Mouse (Mus musculus) embryo, embryonic 11 days (tissue): ENCODE measurements around the gene Unc45b.
A peak's percentile ranks its signal among the peaks of the same experiment; 100 is the strongest.
"Not testable (repeated sequence)": the region's sequence is repeated elsewhere in the genome, so short reads cannot be mapped to it uniquely, and the experiment has no call there.

ENCODE experiments used
- DNase-seq: peaks from one replicate; pipeline ENCODE4 v3.0.0-alpha.2; 2015

Unc45b gene

DNA sequence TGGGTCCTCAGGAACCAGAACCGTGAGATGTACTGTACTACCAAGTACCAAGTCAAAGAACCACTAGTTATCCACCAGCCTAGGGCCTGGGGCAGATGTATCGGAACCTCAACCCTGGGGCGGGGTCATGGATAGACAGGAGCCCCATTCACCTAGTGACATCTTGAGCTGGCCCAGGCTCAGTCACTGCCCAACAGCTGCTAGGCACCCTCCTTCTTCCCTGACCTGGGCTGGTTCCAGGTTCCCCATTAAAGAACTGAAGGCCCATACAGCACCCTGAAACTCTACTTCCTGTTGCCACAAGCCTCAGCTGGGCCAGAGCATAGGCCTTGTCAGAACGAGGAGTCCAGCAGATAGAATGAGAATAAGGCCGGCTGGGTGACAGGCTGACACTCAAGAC is 10.6 kb upstream of the Unc45b start:
- no peak for DNase-seq

GRCm38 (mm10) chr11:82901606-82902310 is 8.6 kb upstream of the Unc45b start:
- DNase-seq: no peak

- DNase-seq: no peak
Measured at GRCm38 (mm10) chr11:82904952-82905351, 5.4 kb upstream of the Unc45b start.

- DNase-seq: no peak
Measured at GRCm38 (mm10) chr11:82905816-82906215, 4.5 kb upstream of the Unc45b start.

GRCm38 (mm10) chr11:82907651-82908607 is 2.4 kb upstream of the Unc45b start, which contains the start of gene Nle1:
Nle1 (minus strand) TSS chr11:82908411.
- peak; percentile 94 for DNase-seq

- no peak for DNase-seq
Measured at GRCm38 (mm10) chr11:82908608-82908989, 1.8 kb upstream of the Unc45b start.

GRCm38 (mm10) chr11:82910679-82911389 is 484 bp downstream of the Unc45b start:
- DNase-seq: no peak

GRCm38 (mm10) chr11:82914711-82915352 is 4.5 kb downstream of the Unc45b start:
- peak; percentile 86 for DNase-seq

- DNase-seq: no peak
Measured at GRCm38 (mm10) chr11:82920768-82921167, 10.4 kb downstream of the Unc45b start.

GRCm38 (mm10) chr11:82921691-82922090 is 11.3 kb downstream of the Unc45b start:
- no peak for DNase-seq

DNA sequence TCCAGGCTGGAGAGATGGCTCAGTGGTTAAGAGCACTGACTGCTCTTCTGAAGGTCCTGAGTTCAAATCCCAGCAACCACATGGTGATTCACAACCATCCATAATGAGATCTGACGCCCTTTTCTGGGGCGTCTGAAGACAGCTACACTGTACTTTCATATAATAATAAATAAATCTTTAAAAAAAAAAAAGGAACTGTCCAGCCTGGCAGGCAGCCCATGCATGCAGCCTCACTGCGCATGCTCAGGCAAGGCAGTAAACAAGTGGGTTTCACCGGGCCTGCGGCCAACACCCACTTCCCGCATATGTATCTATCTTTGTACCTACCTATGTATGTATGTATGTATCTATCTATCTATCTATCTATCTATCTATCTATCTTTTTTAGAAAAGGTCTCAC is 13.6 kb downstream of the Unc45b start:
- DNase-seq: not testable (repeated sequence)

GRCm38 (mm10) chr11:82928897-82929632 is 18.7 kb downstream of the Unc45b start:
- no peak for DNase-seq

- DNase-seq: no peak
Measured at GRCm38 (mm10) chr11:82929633-82929950, 19.2 kb downstream of the Unc45b start.

DNA sequence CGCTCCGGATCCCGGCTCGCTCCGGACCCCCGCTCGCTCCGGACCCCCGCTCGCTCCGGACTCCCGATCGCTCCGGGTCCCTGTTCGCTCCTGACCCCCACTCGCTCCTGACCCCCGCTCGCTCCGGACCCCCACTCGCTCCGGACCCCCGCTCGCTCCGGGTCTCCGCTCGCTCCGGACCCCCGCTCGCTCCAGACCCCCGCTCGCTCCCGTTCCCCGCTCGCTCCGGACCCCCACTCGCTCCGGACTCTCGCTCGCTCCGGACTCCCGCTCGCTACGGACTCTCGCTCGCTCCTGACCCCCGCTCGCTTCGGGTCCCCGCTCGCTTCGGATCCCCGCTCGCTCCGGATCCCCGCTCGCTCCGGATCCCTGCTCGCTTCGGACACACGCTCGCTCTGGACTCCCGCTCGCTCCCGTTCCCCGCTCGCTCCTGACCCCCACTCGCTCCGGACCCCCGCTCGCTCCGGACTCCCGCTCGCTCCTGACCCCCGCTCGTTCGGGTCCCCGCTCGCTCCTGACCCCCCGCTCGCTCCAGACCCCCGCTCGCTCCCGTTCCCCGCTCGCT is 20.1 kb downstream of the Unc45b start:
- DNase-seq: not testable (repeated sequence)

DNA sequence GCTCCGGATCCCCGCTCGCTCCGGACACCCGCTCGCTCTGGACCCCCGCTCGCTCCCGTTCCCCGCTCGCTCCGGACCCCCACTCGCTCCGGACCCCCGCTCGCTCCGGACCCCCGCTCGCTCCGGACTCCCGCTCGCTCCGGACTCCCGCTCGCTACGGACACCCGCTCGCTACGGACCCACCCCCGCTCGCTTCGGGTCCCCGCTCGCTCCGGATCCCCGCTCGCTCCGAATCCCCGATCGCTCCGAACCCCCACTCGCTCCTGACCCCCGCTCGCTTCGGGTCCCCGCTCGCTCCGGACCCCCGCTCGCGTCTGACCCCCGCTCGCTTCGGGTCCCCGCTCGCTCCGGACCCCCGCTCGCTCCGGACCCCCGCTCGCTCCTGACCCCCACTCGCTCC is 20.8 kb downstream of the Unc45b start:
- not testable (repeated sequence) for DNase-seq

DNA sequence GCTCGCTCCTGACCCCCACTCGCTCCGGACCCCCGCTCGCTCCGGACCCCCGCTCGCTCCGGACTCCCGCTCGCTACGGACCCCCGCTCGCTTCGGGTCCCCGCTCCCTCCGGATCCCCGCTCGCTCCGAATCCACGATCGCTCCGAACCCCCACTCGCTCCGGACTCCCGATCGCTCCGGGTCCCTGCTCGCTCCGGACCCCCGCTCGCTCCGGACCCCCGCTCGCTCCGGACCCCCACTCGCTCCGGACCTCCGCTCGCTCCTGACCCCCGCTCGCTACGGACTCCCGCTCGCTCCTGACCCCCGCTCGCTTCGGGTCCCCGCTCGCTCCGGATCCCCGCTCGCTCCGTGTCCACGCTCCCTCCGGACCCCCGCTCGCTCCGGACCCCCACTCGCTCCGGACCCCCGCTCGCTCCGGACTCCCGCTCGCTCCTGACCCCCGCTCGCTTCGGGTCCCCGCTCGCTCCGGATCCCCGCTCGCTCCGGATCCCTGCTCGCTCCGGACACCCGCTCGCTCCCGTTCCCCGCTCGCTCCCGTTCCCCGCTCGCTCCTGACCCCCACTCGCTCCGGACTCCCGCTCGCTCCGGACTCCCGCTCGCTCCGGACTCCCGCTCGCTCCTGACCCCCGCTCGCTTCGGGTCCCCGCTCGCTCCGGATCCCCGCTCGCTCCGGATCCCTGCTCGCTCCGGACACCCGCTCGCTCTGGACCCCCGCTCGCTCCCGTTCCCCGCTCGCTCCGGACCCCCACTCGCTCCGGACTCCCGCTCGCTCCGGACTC is 21.5 kb downstream of the Unc45b start:
- not testable (repeated sequence) for DNase-seq

- no peak for DNase-seq
Measured at GRCm38 (mm10) chr11:82933186-82933585, 22.8 kb downstream of the Unc45b start.

DNA sequence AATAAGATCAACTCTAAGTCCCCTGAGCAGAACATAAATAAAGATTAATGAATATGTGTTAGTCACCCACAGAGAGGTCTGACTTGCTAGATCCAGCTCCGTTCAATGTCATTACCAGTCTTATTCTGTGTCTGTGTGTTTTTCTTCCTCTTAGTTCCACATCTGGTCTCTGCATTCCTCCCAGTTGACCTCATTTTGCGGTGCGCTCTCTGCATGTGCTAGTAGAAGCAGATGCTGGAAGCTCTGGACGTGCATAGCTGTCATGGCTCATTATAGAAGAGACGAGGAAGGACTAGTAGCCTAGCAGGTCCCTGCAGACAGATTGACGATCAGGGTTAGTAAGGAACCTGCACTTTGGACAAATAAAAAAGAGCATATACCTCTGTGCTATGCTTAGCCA is 33.0 kb downstream of the Unc45b start:
- peak; percentile 42 for DNase-seq

DNA sequence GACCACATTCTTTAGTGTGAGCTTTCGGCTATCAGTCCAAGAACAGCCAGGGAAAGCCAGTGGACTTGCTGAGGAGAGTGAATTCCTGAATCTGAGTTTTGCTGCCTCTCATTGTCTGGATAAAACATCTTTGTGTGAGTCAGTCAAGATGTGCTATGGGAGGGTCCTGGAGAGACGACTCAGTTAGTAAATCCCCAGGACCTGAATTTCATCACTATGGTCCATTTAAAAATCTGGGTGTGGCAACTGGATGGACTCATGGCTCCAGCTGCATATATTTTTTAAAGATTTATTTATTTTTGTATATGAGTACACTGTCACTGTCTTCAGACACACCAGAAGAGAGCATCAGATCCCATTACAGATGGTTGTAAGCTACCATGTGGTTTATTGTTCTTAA is 35.3 kb downstream of the Unc45b start:
- no peak for DNase-seq

GRCm38 (mm10) chr11:82947457-82947856 is 37.1 kb downstream of the Unc45b start:
- DNase-seq: no peak

- DNase-seq: no peak
Measured at GRCm38 (mm10) chr11:82949036-82949435, 38.7 kb downstream of the Unc45b start.
